Mouse (Mus musculus): ENCODE results near the gene Olfml2a. TPM values are rescaled to one million over a fixed set of nuclear protein-coding genes. Genes with fewer than 3 reads are reported as not detected.

Gene Olfml2a
- polyA plus RNA-seq, 1 experiment from 2014 or later, result 1.2 TPM

GRCm38 (mm10) chr2:38969650-38970049 is 37.9 kb downstream of the Olfml2a start:
- 91% methylated on average over 2 of the region's 2 CpGs for WGBS
- DNase-seq (ENCODE audit: low spot score), result no peak
- Histone ChIP-seq H3K27ac (ENCODE audit: low read depth) (no peak overlapping the region), H3K27me3 (replicated peaks; ENCODE audit: control insufficient read depth, insufficient read depth, low read length) (no peaks in the 10 kb centered on the region), H3K4me1 (replicated peaks; ENCODE audit: control insufficient read depth, insufficient read depth, low read length) (no peaks in the 10 kb centered on the region), H3K9ac (ENCODE audit: low read length) (no peak overlapping the region), H3K4me3 (ENCODE audit: low read depth, low read length) (no peak overlapping the region), H3K4me2 (ENCODE audit: low read length) (no peak overlapping the region), H3K9me3 (ENCODE audit: control insufficient read depth, low read length) (no peaks in the 10 kb centered on the region), H3K36me3 (ENCODE audit: control insufficient read depth, insufficient read depth, low read length) (no peaks in the 10 kb centered on the region)
- ATAC-seq (replicated peaks; ENCODE audit: low FRiP score, low TSS enrichment, low read depth), result no peak

GRCm38 (mm10) chr2:38970057-38970456 is 38.3 kb downstream of the Olfml2a start:
- Histone ChIP-seq H3K36me3 (ENCODE audit: control insufficient read depth, insufficient read depth, low read length) (no peaks in the 10 kb centered on the region), H3K4me2 (ENCODE audit: low read length) (no peak overlapping the region), H3K4me3 (ENCODE audit: low read depth, low read length) (no peak overlapping the region), H3K27me3 (replicated peaks; ENCODE audit: control insufficient read depth, insufficient read depth, low read length) (no peaks in the 10 kb centered on the region), H3K9me3 (ENCODE audit: control insufficient read depth, low read length) (no peaks in the 10 kb centered on the region), H3K27ac (ENCODE audit: low read depth) (no peak overlapping the region), H3K4me1 (replicated peaks; ENCODE audit: control insufficient read depth, insufficient read depth, low read length) (no peaks in the 10 kb centered on the region), H3K9ac (ENCODE audit: low read length) (no peak overlapping the region)
- DNase-seq (ENCODE audit: low spot score) (no peak), ATAC-seq (replicated peaks; ENCODE audit: low FRiP score, low TSS enrichment, low read depth) (no peak)
- 73% methylated on average over 5 of the region's 5 CpGs for WGBS

GRCm38 (mm10) chr2:38973223-38973622 is 41.4 kb downstream of the Olfml2a start:
- H3K9ac ChIP-seq (ENCODE audit: low read length), result no peak overlapping the region
- H3K4me1 ChIP-seq (replicated peaks; ENCODE audit: control insufficient read depth, insufficient read depth, low read length), result no peaks in the 10 kb centered on the region
- no peak overlapping the region for H3K27ac ChIP-seq (ENCODE audit: low read depth)
- no peaks in the 10 kb centered on the region for H3K36me3 ChIP-seq (ENCODE audit: control insufficient read depth, insufficient read depth, low read length)
- H3K27me3 ChIP-seq (replicated peaks; ENCODE audit: control insufficient read depth, insufficient read depth, low read length), result no peaks in the 10 kb centered on the region
- DNase-seq (ENCODE audit: low spot score) (no peak), ATAC-seq (replicated peaks; ENCODE audit: low FRiP score, low TSS enrichment, low read depth) (no peak)
- H3K4me3 ChIP-seq (ENCODE audit: low read depth, low read length), result no peak overlapping the region
- no peak overlapping the region for H3K4me2 ChIP-seq (ENCODE audit: low read length)
- WGBS, result 40% methylated on average over 2 of the region's 2 CpGs
- no peaks in the 10 kb centered on the region for H3K9me3 ChIP-seq (ENCODE audit: control insufficient read depth, low read length)

- Histone ChIP-seq H3K4me3 (ENCODE audit: low read depth, low read length) (no peak overlapping the region), H3K9me3 (ENCODE audit: control insufficient read depth, low read length) (no peaks in the 10 kb centered on the region), H3K4me2 (ENCODE audit: low read length) (no peak overlapping the region), H3K27me3 (replicated peaks; ENCODE audit: control insufficient read depth, insufficient read depth, low read length) (no peaks in the 10 kb centered on the region), H3K36me3 (ENCODE audit: control insufficient read depth, insufficient read depth, low read length) (no peaks in the 10 kb centered on the region), H3K9ac (ENCODE audit: low read length) (no peak overlapping the region), H3K27ac (ENCODE audit: low read depth) (no peak overlapping the region), H3K4me1 (replicated peaks; ENCODE audit: control insufficient read depth, insufficient read depth, low read length) (no peaks in the 10 kb centered on the region)
- DNase-seq (ENCODE audit: low spot score) (no peak), ATAC-seq (replicated peaks; ENCODE audit: low FRiP score, low TSS enrichment, low read depth) (no peak)
- 75% methylated on average over 7 of the region's 7 CpGs for WGBS
These were observed 41.9 kb downstream of the Olfml2a start for GRCm38 (mm10) chr2:38973701-38974100.

GRCm38 (mm10) chr2:38974171-38974570 is 42.4 kb downstream of the Olfml2a start:
- H3K4me1 ChIP-seq (replicated peaks; ENCODE audit: control insufficient read depth, insufficient read depth, low read length), result no peaks in the 10 kb centered on the region
- no peak overlapping the region for H3K27ac ChIP-seq (ENCODE audit: low read depth)
- no peak overlapping the region for H3K4me2 ChIP-seq (ENCODE audit: low read length)
- no peak overlapping the region for H3K9ac ChIP-seq (ENCODE audit: low read length)
- DNase-seq (ENCODE audit: low spot score) (no peak), ATAC-seq (replicated peaks; ENCODE audit: low FRiP score, low TSS enrichment, low read depth) (no peak)
- H3K9me3 ChIP-seq (ENCODE audit: control insufficient read depth, low read length), result no peaks in the 10 kb centered on the region
- 42% methylated on average over 2 of the region's 2 CpGs for WGBS
- no peaks in the 10 kb centered on the region for H3K27me3 ChIP-seq (replicated peaks; ENCODE audit: control insufficient read depth, insufficient read depth, low read length)
- H3K36me3 ChIP-seq (ENCODE audit: control insufficient read depth, insufficient read depth, low read length), result no peaks in the 10 kb centered on the region
- no peak overlapping the region for H3K4me3 ChIP-seq (ENCODE audit: low read depth, low read length)

- Histone ChIP-seq H3K4me2 (ENCODE audit: low read length) (no peak overlapping the region), H3K36me3 (ENCODE audit: control insufficient read depth, insufficient read depth, low read length) (no peaks in the 10 kb centered on the region), H3K4me3 (ENCODE audit: low read depth, low read length) (no peak overlapping the region), H3K9me3 (ENCODE audit: control insufficient read depth, low read length) (no peaks in the 10 kb centered on the region), H3K27me3 (replicated peaks; ENCODE audit: control insufficient read depth, insufficient read depth, low read length) (no peaks in the 10 kb centered on the region), H3K9ac (ENCODE audit: low read length) (no peak overlapping the region), H3K4me1 (replicated peaks; ENCODE audit: control insufficient read depth, insufficient read depth, low read length) (no peaks in the 10 kb centered on the region), H3K27ac (ENCODE audit: low read depth) (no peak overlapping the region)
- DNase-seq (ENCODE audit: low spot score) (no peak), ATAC-seq (replicated peaks; ENCODE audit: low FRiP score, low TSS enrichment, low read depth) (no peak)
- 75% methylated on average over 3 of the region's 3 CpGs for WGBS
These were observed 43.4 kb downstream of the Olfml2a start for GRCm38 (mm10) chr2:38975181-38975580.

- Histone ChIP-seq H3K36me3 (ENCODE audit: control insufficient read depth, insufficient read depth, low read length) (no peaks in the 10 kb centered on the region), H3K4me3 (ENCODE audit: low read depth, low read length) (no peak overlapping the region), H3K4me1 (replicated peaks; ENCODE audit: control insufficient read depth, insufficient read depth, low read length) (no peaks in the 10 kb centered on the region), H3K27ac (ENCODE audit: low read depth) (no peak overlapping the region), H3K9ac (ENCODE audit: low read length) (no peak overlapping the region), H3K4me2 (ENCODE audit: low read length) (no peak overlapping the region), H3K9me3 (ENCODE audit: control insufficient read depth, low read length) (no peaks in the 10 kb centered on the region), H3K27me3 (replicated peaks; ENCODE audit: control insufficient read depth, insufficient read depth, low read length) (no peaks in the 10 kb centered on the region)
- DNase-seq (ENCODE audit: low spot score) (no peak), ATAC-seq (replicated peaks; ENCODE audit: low FRiP score, low TSS enrichment, low read depth) (no peak)
- WGBS, result 81% methylated on average over 21 of the region's 21 CpGs
These were observed 44.4 kb downstream of the Olfml2a start for GRCm38 (mm10) chr2:38975941-38976805.

GRCm38 (mm10) chr2:38977837-38978236 is 46.1 kb downstream of the Olfml2a start:
- H3K9me3 ChIP-seq (ENCODE audit: control insufficient read depth, low read length), result no peaks in the 10 kb centered on the region
- WGBS, result 71% methylated on average over 4 of the region's 4 CpGs
- H3K4me3 ChIP-seq (ENCODE audit: low read depth, low read length), result no peak overlapping the region
- no peaks in the 10 kb centered on the region for H3K36me3 ChIP-seq (ENCODE audit: control insufficient read depth, insufficient read depth, low read length)
- no peak overlapping the region for H3K4me2 ChIP-seq (ENCODE audit: low read length)
- no peaks in the 10 kb centered on the region for H3K27me3 ChIP-seq (replicated peaks; ENCODE audit: control insufficient read depth, insufficient read depth, low read length)
- DNase-seq (ENCODE audit: low spot score) (no peak), ATAC-seq (replicated peaks; ENCODE audit: low FRiP score, low TSS enrichment, low read depth) (no peak)
- H3K4me1 ChIP-seq (replicated peaks; ENCODE audit: control insufficient read depth, insufficient read depth, low read length), result no peaks in the 10 kb centered on the region
- no peak overlapping the region for H3K27ac ChIP-seq (ENCODE audit: low read depth)
- H3K9ac ChIP-seq (ENCODE audit: low read length), result no peak overlapping the region

- no peak overlapping the region for H3K4me3 ChIP-seq (ENCODE audit: low read depth, low read length)
- no peak for ATAC-seq (replicated peaks; ENCODE audit: low FRiP score, low TSS enrichment, low read depth)
- H3K4me1 ChIP-seq (replicated peaks; ENCODE audit: control insufficient read depth, insufficient read depth, low read length), result no peaks in the 10 kb centered on the region
- no peaks in the 10 kb centered on the region for H3K27me3 ChIP-seq (replicated peaks; ENCODE audit: control insufficient read depth, insufficient read depth, low read length)
- no peak overlapping the region for H3K9ac ChIP-seq (ENCODE audit: low read length)
- no peak overlapping the region for H3K4me2 ChIP-seq (ENCODE audit: low read length)
- H3K36me3 ChIP-seq (ENCODE audit: control insufficient read depth, insufficient read depth, low read length), result no peaks in the 10 kb centered on the region
- WGBS, result 96% methylated on average over 2 of the region's 2 CpGs
- H3K27ac ChIP-seq (ENCODE audit: low read depth), result no peak overlapping the region
- no peak for DNase-seq (ENCODE audit: low spot score)
- H3K9me3 ChIP-seq (ENCODE audit: control insufficient read depth, low read length), result 0 out of 2 replicates have a peak, but pooled peaks cover 4% of the 10 kb centered on the region
These were observed 51.7 kb downstream of the Olfml2a start for GRCm38 (mm10) chr2:38983456-38983855.

Measured in intestine, embryonic 14.5 days (tissue).